ENCODE assay signal across 21 mouse cellular contexts in genomic region chr2:32222057-32222456, GRCm38 (mm10).
"Had no signal": no experiment of that assay in that cellular context is flagged by ENCODE, and none has a peak within 500 bp of the region (broad histone marks: within the 10 kb centered on the region; RNA-seq: fewer than 3 reads in every experiment).

No protein-coding gene starts in this region.

- ATAC-seq: intestine, postnatal 0 days; liver, postnatal 0 days; lung, postnatal 0 days; midbrain, embryonic 13.5 days; midbrain, embryonic 16.5 days had no signal

- H3K4me1 ChIP-seq: limb, embryonic 12.5 days; limb, embryonic 15.5 days; midbrain, embryonic 13.5 days; neural tube, embryonic 13.5 days; stomach, embryonic 15.5 days had no signal

- H3K9me3 ChIP-seq: limb, embryonic 12.5 days; limb, embryonic 15.5 days; midbrain, embryonic 13.5 days; neural tube, embryonic 13.5 days; stomach, embryonic 15.5 days had no signal

- H3K9ac ChIP-seq: limb, embryonic 12.5 days; limb, embryonic 15.5 days; liver, embryonic 14.5 days; liver, postnatal 0 days; lung, embryonic 14.5 days; midbrain, embryonic 13.5 days; neural tube, embryonic 13.5 days; stomach, embryonic 15.5 days had no signal

- H3K27ac ChIP-seq: kidney, postnatal 0 days; limb, embryonic 12.5 days; limb, embryonic 15.5 days; liver, embryonic 14.5 days; macrophage; midbrain, embryonic 13.5 days; neural tube, embryonic 13.5 days; stomach, embryonic 15.5 days had no signal

- H3K27me3 ChIP-seq: limb, embryonic 12.5 days; limb, embryonic 15.5 days; midbrain, embryonic 13.5 days; neural tube, embryonic 13.5 days; stomach, embryonic 15.5 days had no signal

- H3K4me3 ChIP-seq: limb, embryonic 12.5 days; limb, embryonic 15.5 days; midbrain, embryonic 13.5 days; myocyte; neural tube, embryonic 13.5 days; stomach, embryonic 15.5 days had no signal

- H3K4me2 ChIP-seq: limb, embryonic 12.5 days; limb, embryonic 15.5 days; liver, embryonic 11.5 days; lung, embryonic 14.5 days; midbrain, embryonic 13.5 days; neural tube, embryonic 13.5 days; stomach, embryonic 15.5 days had no signal

- DNase-seq: kidney, adult 2 months; kidney, postnatal 25 days; left cerebral cortex, postnatal 4 days; liver, postnatal 0 days; lung, embryonic 14.5 days; retina, postnatal 1 day; right cerebral cortex, postnatal 25 days; thymus, postnatal 25 days had no signal
